Mouse (Mus musculus) c-Kit-positive CD71-positive TER-119-positive erythroid progenitor cells, embryonic 14.5 days (primary cell): ENCODE results near the gene Gm21725.
"Not testable (repeated sequence)": the region's sequence is repeated elsewhere in the genome, so short reads cannot be mapped to it uniquely, and the experiment has no call there.

Experiments used
- DNase-seq: peaks from one replicate; pipeline ENCODE4 v3.0.0-alpha.2; 2013; ENCODE audit warnings: low spot score

Gm21725 gene

GRCm38 (mm10) chrY:13348963-13349362 is at the start of gene Gm21725:
TSS of gene Gm21725 (minus strand) at chrY:13349063.
- not testable (repeated sequence) for DNase-seq
